Mouse (Mus musculus) CD8-positive naive resting alpha-beta T cell, adult 57 days (primary cell): ENCODE data around the gene Ubxn6. TPM values are rescaled to one million over a fixed set of nuclear protein-coding genes. Genes with fewer than 3 reads are reported as not detected.

Experiments used
- total RNA-seq: library from RNA; stranded (reverse); gene quantifications from one replicate; pipeline ENCODE4 v1.2.4, GENCODE M21; 2023

Gene Ubxn6
- total RNA-seq, result 63.8 TPM

DNA sequence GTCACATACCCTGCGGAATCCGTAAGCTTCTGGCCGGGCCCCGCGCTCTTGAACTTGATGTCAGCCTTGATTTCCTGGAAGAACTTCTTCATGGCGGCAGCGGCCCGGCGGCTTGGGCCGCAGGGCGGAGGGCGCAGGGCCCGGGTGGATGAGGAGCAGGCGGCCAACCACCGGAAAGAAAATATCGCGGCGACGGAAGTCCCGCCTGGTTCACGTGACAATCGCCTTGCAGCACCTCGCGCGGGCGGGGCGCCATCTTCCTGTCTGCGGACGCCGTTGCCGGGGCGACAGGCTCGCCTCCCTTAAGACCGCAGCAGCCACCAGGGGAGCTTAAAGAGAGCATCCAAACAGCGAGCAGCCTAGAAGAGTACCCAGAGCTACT lies at the start of gene Ubxn6:
Gene Ubxn6, minus strand, starts transcription at position 202 of the 382 bp plus-strand sequence.

DNA sequence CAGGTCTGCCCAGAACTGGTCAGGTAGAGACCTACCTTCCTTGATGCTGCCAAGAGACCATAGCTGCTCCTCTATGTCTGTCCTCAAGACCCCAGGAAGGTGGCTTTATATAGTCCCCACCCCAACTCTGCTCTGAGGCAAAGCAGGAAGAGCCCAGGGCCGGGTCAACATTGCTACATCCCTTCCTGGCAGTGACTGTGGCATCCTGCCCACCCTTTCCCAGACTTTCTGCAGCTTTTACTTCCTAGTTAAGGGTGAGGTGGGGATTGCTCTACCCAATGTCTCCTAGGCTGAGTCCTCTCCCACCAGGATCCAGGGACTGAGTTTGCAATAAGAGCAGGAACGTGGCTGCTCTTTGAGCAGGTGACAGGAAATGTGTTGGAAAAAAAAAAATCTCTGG lies 47.0 kb upstream of the Ubxn6 start, which contains the start of gene Lrg1:
Gene Lrg1, minus strand, starts transcription at position 176 of the 400 bp plus-strand sequence.

DNA sequence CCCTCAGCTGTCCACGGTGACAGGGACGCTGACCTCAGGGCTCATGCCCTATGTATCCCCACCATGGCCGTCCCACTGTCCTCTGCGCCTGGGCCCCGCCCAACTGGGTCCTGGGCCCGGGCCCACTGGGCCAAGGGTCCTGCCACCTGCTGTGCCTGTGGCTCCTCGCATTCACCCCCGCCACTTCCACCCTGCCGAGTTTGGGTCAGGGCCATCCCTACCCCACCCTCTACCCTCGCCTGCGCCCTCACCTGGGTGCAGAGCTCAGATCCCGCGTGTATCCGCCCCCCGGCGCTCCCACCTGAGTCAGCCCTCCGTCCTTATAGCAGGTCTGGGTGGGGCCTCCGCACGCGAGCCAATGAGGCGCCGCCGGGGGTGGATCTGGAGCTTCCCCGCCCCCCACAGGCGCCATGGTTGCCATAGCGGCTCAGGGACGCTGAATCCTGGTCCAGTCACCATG lies 42.5 kb upstream of the Ubxn6 start, which contains the start of gene Plin5:
Gene Plin5, minus strand, starts transcription at position 346 of the 460 bp plus-strand sequence.

DNA sequence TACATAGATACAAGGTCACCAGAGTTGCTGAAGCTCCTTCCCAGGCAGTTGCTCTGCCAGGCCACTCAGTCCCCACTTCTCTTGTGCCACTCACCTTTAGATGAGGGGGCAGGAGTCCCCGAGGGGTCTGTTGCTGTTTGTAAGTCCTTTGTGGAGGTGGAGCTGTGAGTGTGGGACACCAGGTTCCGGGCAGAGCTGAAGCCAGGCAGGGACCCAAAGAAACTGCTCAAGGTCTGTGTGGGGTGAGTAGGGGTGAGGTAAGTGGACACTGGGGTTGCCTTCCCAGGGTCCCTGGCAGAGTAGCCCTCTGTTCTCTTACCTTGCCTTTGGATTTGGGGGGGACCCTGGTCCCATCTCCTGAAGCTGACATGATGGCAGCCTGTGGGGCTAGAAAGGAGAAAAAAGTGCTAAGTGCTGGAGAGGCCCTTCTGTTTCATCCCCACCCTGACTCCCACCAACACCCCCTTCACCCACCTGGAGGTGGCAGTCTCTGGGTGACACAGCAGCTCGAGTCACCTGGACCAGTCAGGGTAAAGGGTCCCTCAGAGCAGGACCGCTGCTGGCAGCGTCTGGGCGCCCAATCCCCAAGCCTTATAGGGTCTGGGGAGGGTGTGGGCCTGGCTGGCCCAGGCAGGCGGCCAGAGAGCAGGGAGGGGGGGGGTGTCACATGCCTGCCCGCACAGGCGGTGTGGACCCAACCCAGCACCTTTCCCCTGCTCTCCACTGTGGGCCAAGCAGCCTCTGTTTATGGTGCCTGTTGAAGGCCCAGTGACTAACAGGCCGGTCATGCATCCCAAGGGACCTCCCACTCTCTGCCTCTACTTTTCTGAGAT lies 34.6 kb upstream of the Ubxn6 start, which contains the start of gene Plin4:
Gene Plin4, minus strand, starts transcription at position 585 of the 833 bp plus-strand sequence.

DNA sequence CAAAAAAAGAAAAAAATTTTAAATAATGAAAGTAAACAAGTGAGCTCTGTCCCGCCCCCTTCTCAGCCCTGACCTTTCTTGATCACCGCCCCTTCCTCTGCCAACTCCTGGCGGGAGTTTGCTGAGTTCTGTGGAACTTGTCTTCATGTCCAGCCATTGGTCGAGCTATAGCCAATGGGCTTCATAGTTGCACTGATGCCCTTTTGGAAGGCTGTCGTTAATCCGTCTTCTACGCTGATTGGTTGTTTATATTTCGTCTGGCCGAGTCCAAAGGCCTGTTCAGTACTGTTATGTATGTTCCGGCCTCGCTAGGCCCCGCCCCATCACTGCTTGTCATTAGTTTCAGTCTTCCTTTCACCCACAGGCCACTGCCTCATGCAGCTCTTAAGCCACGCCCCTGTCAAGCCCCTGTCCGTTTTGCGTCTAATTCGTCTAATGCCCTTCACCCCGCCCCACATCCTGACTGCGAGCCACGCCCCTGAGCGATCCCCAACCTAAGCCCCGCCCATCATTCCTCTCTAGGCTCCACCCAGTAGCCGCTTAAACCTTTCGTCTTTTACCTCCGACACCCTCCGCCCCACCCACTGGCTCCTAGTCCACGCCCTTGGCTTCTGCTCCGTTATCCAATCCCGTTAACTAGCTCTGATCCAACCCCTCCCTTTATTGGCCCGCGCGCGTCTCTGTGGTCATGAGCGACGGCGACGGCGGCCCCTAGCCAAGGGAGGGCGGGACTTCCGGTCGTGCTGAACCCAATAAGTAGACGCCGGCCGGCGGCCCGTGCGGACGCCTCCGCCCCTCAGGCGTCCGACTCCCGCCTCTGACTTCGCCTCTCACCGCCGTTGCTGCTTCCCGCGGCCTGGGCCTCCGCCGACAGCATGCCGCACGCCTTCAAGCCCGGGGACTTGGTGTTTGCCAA lies 4.3 kb upstream of the Ubxn6 start, which contains the start of gene Hdgfl2:
Gene Hdgfl2, plus strand, starts transcription at position 755 of the 916 bp plus-strand sequence.

DNA sequence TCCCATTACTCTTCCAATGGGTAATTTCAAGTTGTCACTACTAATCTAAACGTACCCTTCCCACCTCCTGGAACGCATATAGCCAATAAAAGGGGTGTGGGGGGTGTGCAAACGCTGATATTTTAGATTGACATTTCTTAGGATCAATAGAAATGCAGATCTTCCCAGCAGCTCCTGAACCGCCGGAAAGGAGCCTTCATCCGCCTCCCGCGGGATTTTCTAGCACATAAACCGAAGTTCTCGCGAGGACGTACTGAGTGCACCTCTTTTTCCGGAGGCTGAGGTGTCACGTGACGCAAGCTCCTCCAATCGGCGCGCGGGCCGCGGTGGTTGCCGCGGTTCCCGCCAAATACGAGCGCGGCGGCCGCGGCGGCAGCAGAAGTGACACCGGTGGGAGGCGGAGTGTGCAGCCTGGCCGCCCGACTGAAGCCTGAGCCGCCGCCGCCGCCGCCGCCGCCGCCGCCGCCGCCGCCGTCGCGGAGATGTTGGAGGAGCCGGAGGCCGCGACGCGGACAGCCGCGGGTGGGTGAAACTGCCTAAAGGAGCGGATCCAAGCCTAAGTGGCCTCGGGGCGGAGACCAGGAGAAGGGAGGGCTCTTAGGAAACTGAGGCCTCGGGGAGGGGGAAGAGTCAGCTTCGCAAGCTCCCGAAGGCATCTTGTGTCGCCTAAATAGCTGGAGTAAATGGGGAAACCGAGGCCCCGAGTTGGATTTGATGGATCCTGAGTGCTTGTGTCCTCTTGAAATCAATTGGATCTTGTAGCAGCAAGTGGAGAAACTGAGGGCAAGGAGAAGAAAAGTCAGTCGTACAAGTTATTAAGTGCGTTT lies 34.6 kb downstream of the Ubxn6 start, which contains the start of gene Chaf1a:
Gene Chaf1a, plus strand, starts transcription at position 410 of the 827 bp plus-strand sequence.

DNA sequence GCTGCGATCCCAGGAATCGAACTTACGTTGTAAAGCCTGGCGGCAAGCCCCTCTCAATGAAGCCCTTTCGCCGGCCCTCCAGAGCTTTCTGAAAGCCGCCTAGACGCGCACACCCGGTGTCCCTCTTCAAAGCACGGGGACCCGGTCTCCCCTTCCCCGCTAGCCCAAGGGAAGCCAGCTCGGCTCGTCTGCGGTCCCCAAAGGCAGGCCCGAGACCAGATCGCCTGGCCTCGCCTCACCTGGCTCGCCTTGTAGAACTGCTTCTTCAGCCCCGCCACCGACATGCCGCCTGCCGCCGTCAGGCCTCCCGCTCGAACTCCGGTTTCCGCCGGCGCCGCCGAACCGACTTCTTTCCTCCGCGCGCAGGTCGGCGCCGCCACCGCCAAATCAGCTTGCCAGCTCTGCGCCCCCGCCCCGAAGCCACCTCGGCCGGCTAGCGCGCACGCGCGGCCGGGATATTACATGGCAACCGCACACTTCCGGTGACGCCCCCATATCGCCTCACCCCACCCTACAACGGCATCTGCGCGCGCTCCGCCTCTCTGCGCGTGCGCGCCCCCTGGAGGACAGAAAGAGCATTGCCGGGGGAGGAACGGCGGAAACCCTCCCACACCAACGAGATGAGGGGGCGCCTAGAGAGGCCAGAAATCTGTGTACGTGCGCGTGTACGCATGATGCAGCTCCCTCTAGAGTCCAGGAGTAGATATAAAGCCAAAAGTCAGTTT lies 38.5 kb downstream of the Ubxn6 start, which contains the start of gene Sh3gl1:
Gene Sh3gl1, minus strand, starts transcription at position 460 of the 725 bp plus-strand sequence.

Other genes with a start within 250 kb of the Ubxn6 start
- gene Zfp119a, start 196.1 kb downstream of the Ubxn6 start, total RNA-seq, result 17.5 TPM
- gene Zfp959, start 182.9 kb downstream of the Ubxn6 start, total RNA-seq, result 30.9 TPM
- gene Zfp119b, start 125.5 kb downstream of the Ubxn6 start, total RNA-seq, result 6.4 TPM
- 0.77 TPM for gene Ebi3, start 122.4 kb downstream of the Ubxn6 start, total RNA-seq
- 40.8 TPM for gene Yju2, start 115.9 kb downstream of the Ubxn6 start, total RNA-seq
- gene Shd, start 104.6 kb downstream of the Ubxn6 start, total RNA-seq, result 3.2 TPM
- not detected for gene Fsd1, start 88.5 kb downstream of the Ubxn6 start, total RNA-seq
- gene Stap2, start 69.4 kb downstream of the Ubxn6 start, total RNA-seq, result 0.67 TPM
- 63.8 TPM for gene Mpnd, start 69.3 kb downstream of the Ubxn6 start, total RNA-seq
- gene Sh3gl1, start 38.4 kb downstream of the Ubxn6 start, total RNA-seq, result 125 TPM
- 1.4 TPM for gene Chaf1a, start 34.6 kb downstream of the Ubxn6 start, total RNA-seq
- 109 TPM for gene Hdgfl2, start 4.6 kb upstream of the Ubxn6 start, total RNA-seq
- gene Plin4, start 34.8 kb upstream of the Ubxn6 start, total RNA-seq, result not detected
- not detected for gene Plin5, start 42.6 kb upstream of the Ubxn6 start, total RNA-seq
- 0.37 TPM for gene Lrg1, start 47.0 kb upstream of the Ubxn6 start, total RNA-seq
- gene Sema6b, start 65.3 kb upstream of the Ubxn6 start, total RNA-seq, result 0.15 TPM
- gene Tnfaip8l1, start 87.4 kb upstream of the Ubxn6 start, total RNA-seq, result 13.9 TPM
- gene Mydgf, start 108.9 kb upstream of the Ubxn6 start, total RNA-seq, result 52.7 TPM
- gene Dpp9, start 143.9 kb upstream of the Ubxn6 start, total RNA-seq, result 54.6 TPM
- gene Fem1a, start 181.8 kb upstream of the Ubxn6 start, total RNA-seq, result 20.9 TPM
- gene Ticam1, start 201.8 kb upstream of the Ubxn6 start, total RNA-seq, result 11.1 TPM
- 22.9 TPM for gene Plin3, start 217.8 kb upstream of the Ubxn6 start, total RNA-seq
- gene Arrdc5, start 225.3 kb upstream of the Ubxn6 start, total RNA-seq, result not detected
- 6.6 TPM for gene Uhrf1, start 228.3 kb upstream of the Ubxn6 start, total RNA-seq